Mouse (Mus musculus) Patski (cell line): ENCODE measurements at regions not wholly inside any gene's neighbourhood (a gene's known extent, or its start where the extent isn't known, plus 50 kb on each side); places are given as distances from the start of the nearest gene placed in this dataset.

ENCODE experiments used
- ATAC-seq: fragments of 100-300 bp; one replicate; pipeline ENCODE4 v1.8.0; 2021
- CTCF ChIA-PET: fragments of 350-600 bp; sonication (Branson Sonifier 250); formaldehyde crosslinking; loops from one replicate; lab custom pipeline; 2022; ENCODE audit warnings: inconsistent platforms; lab: Charles Lee
- POLR2A ChIA-PET: fragments of 350-600 bp; sonication (Branson Sonifier 250); formaldehyde crosslinking; loops from one replicate; lab custom pipeline; 2022; ENCODE audit warnings: antibody characterized with exemption, inconsistent platforms; lab: Charles Lee
- DNase-seq: peaks from one replicate; pipeline ENCODE4 v3.0.0-alpha.2; 2011; ENCODE audit warnings: low read depth, low spot score
- H3K27me3 ChIP-seq: fragments of 371-371 bp; one replicate; pipeline ENCODE4 v1.5.1; 2021
- CTCF ChIP-seq: fragments of 100-300 bp; IDR thresholded peaks from one replicate; pipeline ENCODE4 v1.5.1; 2021
- in situ Hi-C: fragments of 300-500 bp; cut with MboI; formaldehyde crosslinking; loops from 3 replicates; pipeline ENCODE4 v1.11.1; 2018; ENCODE audit warnings: low pct_unique_long_range_greater_than_20kb, mixed read lengths

- CTCF ChIA-PET: no interaction called here
- ATAC-seq (no peak), DNase-seq (no peak)
- no peaks in the 10 kb centered on the region for H3K27me3 ChIP-seq
- no peak for TF ChIP-seq CTCF
- in situ Hi-C loops: no loop called here
- POLR2A ChIA-PET: no interaction called here
Measured at GRCm38 (mm10) chr15:20207199-20207598, 241.9 kb upstream of the Cdh12 start.

- no peaks in the 10 kb centered on the region for H3K27me3 ChIP-seq
- ATAC-seq (no peak), DNase-seq (no peak)
- POLR2A ChIA-PET: no interaction called here
- no peak for TF ChIP-seq CTCF
- in situ Hi-C loops: no loop called here
- CTCF ChIA-PET: no interaction called here
Measured at GRCm38 (mm10) chr15:20222054-20222453, 227.0 kb upstream of the Cdh12 start.

GRCm38 (mm10) chr15:20223271-20223981, 225.6 kb upstream of the Cdh12 start:
- H3K27me3 ChIP-seq: no peaks in the 10 kb centered on the region
- ChIA-PET POLR2A (no interaction called here), CTCF (interaction anchor here (1.4 kb wide), 1 partner anchor 12 kb away, joined by 5 read pairs; no protein-coding TSS in a partner anchor)
- no peak for TF ChIP-seq CTCF
- in situ Hi-C loops: no loop called here
- DNase-seq (no peak), ATAC-seq (no peak)

GRCm38 (mm10) chr15:20223982-20224339, 225.1 kb upstream of the Cdh12 start:
- ATAC-seq (no peak), DNase-seq (no peak)
- in situ Hi-C loops: no loop called here
- TF ChIP-seq CTCF: no peak
- H3K27me3 ChIP-seq: no peaks in the 10 kb centered on the region
- POLR2A ChIA-PET: no interaction called here
- CTCF ChIA-PET: interaction anchor here (1.4 kb wide), 1 partner anchor 13 kb away, joined by 5 read pairs; no protein-coding TSS in a partner anchor

GRCm38 (mm10) chr15:20265367-20265900, 183.6 kb upstream of the Cdh12 start:
- ChIA-PET CTCF (no interaction called here), POLR2A (no interaction called here)
- DNase-seq (no peak), ATAC-seq (no peak)
- TF ChIP-seq CTCF: no peak
- in situ Hi-C loops: no loop called here
- no peaks in the 10 kb centered on the region for H3K27me3 ChIP-seq

- DNase-seq: no peak
- ChIA-PET CTCF (no interaction called here), POLR2A (no interaction called here)
- no peak for ATAC-seq
- in situ Hi-C loops: no loop called here
- no peak for TF ChIP-seq CTCF
- H3K27me3 ChIP-seq: no peaks in the 10 kb centered on the region
Measured at GRCm38 (mm10) chr15:20313917-20314316, 135.1 kb upstream of the Cdh12 start.

GRCm38 (mm10) chr15:20323579-20323978, 125.5 kb upstream of the Cdh12 start:
- no peaks in the 10 kb centered on the region for H3K27me3 ChIP-seq
- ChIA-PET POLR2A (no interaction called here), CTCF (no interaction called here)
- no peak for ATAC-seq
- TF ChIP-seq CTCF: no peak
- no peak for DNase-seq
- in situ Hi-C loops: no loop called here
